Mouse (Mus musculus) liver, embryonic 12.5 days (tissue): ENCODE measurements around the gene Grb2. TPM values are rescaled to one million over a fixed set of nuclear protein-coding genes. Genes with fewer than 3 reads are reported as not detected.
A peak's percentile ranks its signal among the peaks of the same experiment; 100 is the strongest.

Source experiments
- ATAC-seq: fragments of 200-750 bp; cut with Nextera tagmentation; 2 replicates; pipeline ENCODE4 v1.8.0; 2017; ENCODE audit warnings: moderate number of reproducible peaks, mild to moderate bottlenecking, moderate library complexity
- H3K27ac ChIP-seq: fragments of 300-500 bp; sonication (generic); 2 replicates; pipeline ENCODE4 v1.5.1; 2016; ENCODE audit warnings: mild to moderate bottlenecking
- H3K27me3 ChIP-seq: fragments of 300-500 bp; sonication (generic); replicated peaks from 2 replicates; pipeline ENCODE4 v1.6.1; 2016; ENCODE audit warnings: mild to moderate bottlenecking, moderate library complexity
- H3K36me3 ChIP-seq: fragments of 300-500 bp; sonication (generic); 2 replicates; pipeline ENCODE4 v1.6.1; 2016; ENCODE audit warnings: mild to moderate bottlenecking, moderate library complexity
- H3K4me1 ChIP-seq: fragments of 300-500 bp; sonication (generic); 2 replicates; pipeline ENCODE4 v1.6.1; 2016
- H3K4me2 ChIP-seq: fragments of 300-500 bp; sonication (generic); 2 replicates; pipeline ENCODE4 v1.6.1; 2016; ENCODE audit warnings: mild to moderate bottlenecking, moderate library complexity
- H3K4me3 ChIP-seq: fragments of 300-500 bp; sonication (generic); 2 replicates; pipeline ENCODE4 v1.5.1; 2016; ENCODE audit warnings: mild to moderate bottlenecking, moderate library complexity
- H3K9ac ChIP-seq: fragments of 300-500 bp; sonication (generic); 2 replicates; pipeline ENCODE4 v1.6.1; 2016; ENCODE audit warnings: mild to moderate bottlenecking, moderate library complexity
- H3K9me3 ChIP-seq: fragments of 300-500 bp; sonication (generic); replicated peaks from 2 replicates; pipeline ENCODE4 v1.6.1; 2016; ENCODE audit warnings: mild to moderate bottlenecking, moderate library complexity
- WGBS: fragments of 180-500 bp; shearing (Covaris S2); methylation state at CpG from one replicate; pipeline ENCODE4 v1.1.7; 2016; ENCODE audit not compliant: insufficient replicate concordance; 5-methylcytosine and 5-hydroxymethylcytosine counted together
- polyA plus RNA-seq: library from polyadenylated mRNA; unstranded; fragments of >200 nt; fragmentation: Nextera tagmentation; extraction: Ambion mirVana; gene quantifications from 2 replicates; pipeline ENCODE4 v1.2.1, GENCODE M21; 2016

Gene Grb2
- polyA plus RNA-seq, 1 experiment from 2014 or later, result 78.6 TPM

GRCm38 (mm10) chr11:115737608-115738208, 29.3 kb upstream of the Grb2 start:
- Histone ChIP-seq H3K4me2 (no peak overlapping the region), H3K36me3 (no peaks in the 10 kb centered on the region), H3K9ac (no peak overlapping the region), H3K9me3 (no peaks in the 10 kb centered on the region), H3K27ac (no peak overlapping the region), H3K4me1 (0 out of 2 replicates have a peak, but pooled peaks cover 5% of the 10 kb centered on the region), H3K27me3 (no peaks in the 10 kb centered on the region; the same call in 1 of the 2 replicates), H3K4me3 (no peak overlapping the region)
- ATAC-seq, result no peak
- WGBS, result 62% methylated on average over 10 of the region's 10 CpGs

GRCm38 (mm10) chr11:115734041-115734686, 25.8 kb upstream of the Grb2 start:
- 68% methylated on average over 11 of the region's 11 CpGs for WGBS
- no peak overlapping the region for H3K4me2 ChIP-seq

DNA sequence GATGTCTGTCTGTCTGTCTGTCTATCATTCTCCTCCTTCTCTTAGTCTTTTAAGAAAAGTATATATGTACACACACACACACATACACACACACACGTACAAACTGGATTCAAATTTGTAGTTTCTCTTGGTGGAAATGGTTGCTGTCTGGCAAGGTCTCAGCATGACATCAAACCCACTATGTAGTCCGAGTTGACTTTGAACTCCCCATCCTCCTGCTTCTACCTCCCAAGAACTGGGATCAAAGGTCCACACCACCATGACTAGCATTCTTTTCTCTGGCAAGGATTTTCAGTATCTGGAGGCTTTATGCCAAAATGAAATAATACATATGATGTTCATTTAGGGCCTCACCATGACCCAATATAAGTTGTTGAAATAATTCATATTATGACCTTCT, 14.8 kb upstream of the Grb2 start:
- Histone ChIP-seq H3K36me3 (no peaks in the 10 kb centered on the region), H3K27ac (no peak overlapping the region)

More at GRCm38 (mm10) chr11:115734041-115734686, 25.8 kb upstream of the Grb2 start:
- Histone ChIP-seq H3K27ac (no peak overlapping the region), H3K9ac (no peak overlapping the region), H3K9me3 (no peaks in the 10 kb centered on the region), H3K27me3 (no peaks in the 10 kb centered on the region; the same call in 1 of the 2 replicates), H3K4me3 (no peak overlapping the region), H3K4me1 (0 out of 2 replicates have a peak, but pooled peaks cover 5% of the 10 kb centered on the region), H3K36me3 (no peaks in the 10 kb centered on the region)
- ATAC-seq, result no peak

GRCm38 (mm10) chr11:115722638-115723037, 14.2 kb upstream of the Grb2 start:
- WGBS, result 26% methylated on average over 14 of the region's 14 CpGs
- Histone ChIP-seq H3K4me1 (peaks cover 11% of the 10 kb centered on the region), H3K27ac (no peak overlapping the region), H3K9ac (no peak overlapping the region), H3K4me2 (peak overlapping the region; percentile 35), H3K27me3 (no peaks in the 10 kb centered on the region), H3K36me3 (no peaks in the 10 kb centered on the region), H3K9me3 (no peaks in the 10 kb centered on the region), H3K4me3 (no peak overlapping the region)
- ATAC-seq, result 0 out of 2 replicates have a peak, but pooled peaks have one; percentile 25

More for the DNA sequence above, 14.8 kb upstream of the Grb2 start:
- Histone ChIP-seq H3K27me3 (no peaks in the 10 kb centered on the region), H3K4me3 (no peak overlapping the region), H3K9me3 (no peaks in the 10 kb centered on the region), H3K4me2 (no peak overlapping the region; the same call in 1 of the 2 replicates), H3K9ac (no peak overlapping the region), H3K4me1 (peaks cover 5% of the 10 kb centered on the region)
- WGBS, result 68% methylated on average over 2 of the region's 2 CpGs
- no peak for ATAC-seq

DNA sequence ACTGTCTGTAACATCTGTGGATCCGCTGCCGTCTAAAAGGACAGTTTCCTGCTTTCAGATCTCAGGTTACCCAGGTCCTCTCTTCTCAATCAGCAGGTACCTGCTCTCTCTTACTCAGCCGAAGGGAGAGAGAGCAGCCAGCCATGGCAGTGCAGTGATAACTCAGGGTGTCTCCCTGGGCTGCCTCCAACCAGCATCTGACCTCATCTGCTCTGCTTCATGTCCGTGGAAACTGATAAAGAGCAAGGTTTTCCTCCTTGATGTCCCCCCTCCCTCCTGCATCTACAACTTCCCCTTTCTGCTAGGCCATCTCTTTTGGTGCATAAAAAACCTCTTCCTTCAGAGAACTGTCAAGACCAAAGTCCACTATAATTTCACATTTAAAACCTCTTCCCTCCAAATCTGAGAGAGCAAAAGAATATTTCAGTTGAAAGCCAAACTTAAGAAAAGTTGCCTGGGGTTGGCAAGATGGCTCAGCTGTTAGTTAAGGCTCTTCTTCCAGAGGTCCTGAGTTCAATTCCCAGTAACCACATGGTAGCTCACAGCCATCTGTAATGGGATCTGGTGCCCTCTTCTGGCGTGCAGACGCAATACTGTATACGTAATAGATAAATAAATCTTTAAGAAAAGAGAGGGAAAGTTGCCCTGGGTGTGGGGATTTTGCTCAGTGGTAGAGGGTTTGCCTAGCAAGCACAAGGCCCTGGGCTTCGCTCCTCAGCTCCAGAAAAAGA, 9.4 kb upstream of the Grb2 start:
- peak; percentile 86 for ATAC-seq
- Histone ChIP-seq H3K9ac (no peak overlapping the region), H3K27ac (peak overlapping the region; percentile 69), H3K4me2 (peak overlapping the region; percentile 29), H3K27me3 (no peaks in the 10 kb centered on the region), H3K36me3 (no peaks in the 10 kb centered on the region), H3K4me1 (peaks cover 42% of the 10 kb centered on the region), H3K4me3 (no peak overlapping the region), H3K9me3 (no peaks in the 10 kb centered on the region)
- WGBS, result 20% methylated on average over 8 of the region's 8 CpGs

- H3K9ac ChIP-seq, result no peak overlapping the region
- peaks cover 51% of the 10 kb centered on the region for H3K4me1 ChIP-seq
- no peak overlapping the region for H3K4me2 ChIP-seq
- H3K4me3 ChIP-seq, result no peak overlapping the region
- no peaks in the 10 kb centered on the region for H3K9me3 ChIP-seq
- 49% methylated on average over 15 of the region's 15 CpGs for WGBS
- no peak for ATAC-seq
- peak overlapping the region; percentile 69; the same call in 1 of the 2 replicates for H3K27ac ChIP-seq
- no peaks in the 10 kb centered on the region for H3K27me3 ChIP-seq
- H3K36me3 ChIP-seq, result no peaks in the 10 kb centered on the region
Observed at GRCm38 (mm10) chr11:115716410-115717338, 8.3 kb upstream of the Grb2 start.

DNA sequence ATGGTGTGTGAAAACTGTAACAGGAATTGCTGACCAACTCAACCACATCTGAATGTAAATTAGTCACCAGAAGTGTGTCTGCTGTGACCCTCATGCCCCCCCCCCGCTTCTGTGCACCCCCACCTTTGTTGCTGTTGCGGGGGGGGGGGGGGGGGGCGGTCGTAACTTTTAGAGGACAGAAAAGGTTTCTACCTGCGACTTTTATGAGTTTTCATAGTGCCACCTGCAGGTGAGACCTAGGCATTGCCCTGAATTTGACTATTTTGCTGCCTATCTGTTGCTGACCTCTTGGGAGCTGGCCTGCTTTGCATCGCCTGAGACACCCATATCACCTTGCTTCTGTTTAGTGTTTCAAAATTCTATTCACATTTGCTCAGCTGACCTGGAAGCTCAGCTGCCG, 6.1 kb upstream of the Grb2 start:
- Histone ChIP-seq H3K27ac (no peak overlapping the region), H3K4me1 (peaks cover 62% of the 10 kb centered on the region), H3K9me3 (no peaks in the 10 kb centered on the region), H3K9ac (no peak overlapping the region), H3K4me3 (no peak overlapping the region), H3K36me3 (no peaks in the 10 kb centered on the region), H3K27me3 (no peaks in the 10 kb centered on the region), H3K4me2 (peak overlapping the region; percentile 38; the same call in 1 of the 2 replicates)
- ATAC-seq, result no peak
- 12% methylated on average over 6 of the region's 7 CpGs for WGBS

GRCm38 (mm10) chr11:115713447-115713846, 5.0 kb upstream of the Grb2 start:
- H3K9me3 ChIP-seq, result no peaks in the 10 kb centered on the region
- no peak overlapping the region for H3K4me3 ChIP-seq
- no peaks in the 10 kb centered on the region for H3K36me3 ChIP-seq
- H3K9ac ChIP-seq, result peak overlapping the region; percentile 14; the same call in 1 of the 2 replicates
- H3K27me3 ChIP-seq, result no peaks in the 10 kb centered on the region
- WGBS, result 70% methylated on average over 3 of the region's 3 CpGs
- ATAC-seq, result no peak
- H3K4me2 ChIP-seq, result peak overlapping the region; percentile 43; the same call in 1 of the 2 replicates
- peak overlapping the region; percentile 62 for H3K27ac ChIP-seq
- H3K4me1 ChIP-seq, result peaks cover 70% of the 10 kb centered on the region

DNA sequence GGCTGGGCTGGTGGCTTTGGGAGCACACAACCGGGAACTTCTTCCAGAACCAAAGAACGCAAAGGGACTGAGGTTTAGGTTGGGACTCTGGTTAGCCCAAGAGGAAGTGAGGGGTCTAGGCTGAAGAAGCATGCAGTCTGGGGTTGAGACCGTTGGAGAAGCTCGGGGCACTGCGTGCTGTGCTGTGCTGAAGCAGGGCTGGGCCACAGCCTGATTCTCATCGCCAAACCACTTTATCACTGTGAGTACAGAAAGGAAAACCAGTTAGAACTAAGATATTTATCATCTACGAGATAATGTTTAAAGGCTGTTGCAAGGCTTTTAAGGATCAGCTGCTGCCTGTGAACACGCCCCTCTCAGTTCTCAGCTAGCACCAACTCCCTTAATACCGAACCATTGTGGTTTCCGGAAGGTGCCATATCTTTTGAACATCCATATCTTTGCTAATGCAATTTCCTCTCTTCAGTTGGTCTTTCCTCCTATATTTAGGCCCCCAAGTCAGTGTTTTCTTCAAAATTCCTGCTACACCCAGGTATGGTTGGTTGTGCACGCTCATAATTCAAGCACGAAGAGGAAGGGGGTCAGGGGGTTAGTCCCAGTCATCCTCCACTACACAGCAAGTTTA, 4.4 kb upstream of the Grb2 start:
- peak overlapping the region; percentile 62 for H3K27ac ChIP-seq
- no peaks in the 10 kb centered on the region for H3K36me3 ChIP-seq
- H3K4me3 ChIP-seq, result no peak overlapping the region; the same call in 1 of the 2 replicates
- H3K27me3 ChIP-seq, result no peaks in the 10 kb centered on the region
- H3K9me3 ChIP-seq, result no peaks in the 10 kb centered on the region
- peaks cover 65% of the 10 kb centered on the region for H3K4me1 ChIP-seq
- peak overlapping the region; percentile 43 for H3K4me2 ChIP-seq
- ATAC-seq, result no peak
- 0 out of 2 replicates have a peak overlapping the region, but pooled peaks have one; percentile 12 for H3K9ac ChIP-seq
- 17% methylated on average over 12 of the region's 12 CpGs for WGBS

- no peak overlapping the region for H3K4me3 ChIP-seq
- H3K27ac ChIP-seq, result peak overlapping the region; percentile 62
- H3K9ac ChIP-seq, result no peak overlapping the region
- peaks cover 61% of the 10 kb centered on the region for H3K4me1 ChIP-seq
- no peaks in the 10 kb centered on the region for H3K9me3 ChIP-seq
- 13% methylated on average over 2 of the region's 2 CpGs for WGBS
- H3K36me3 ChIP-seq, result no peaks in the 10 kb centered on the region
- H3K4me2 ChIP-seq, result peak overlapping the region; percentile 43
- ATAC-seq, result no peak
- H3K27me3 ChIP-seq, result no peaks in the 10 kb centered on the region
Observed at GRCm38 (mm10) chr11:115712268-115712667, 3.9 kb upstream of the Grb2 start.

DNA sequence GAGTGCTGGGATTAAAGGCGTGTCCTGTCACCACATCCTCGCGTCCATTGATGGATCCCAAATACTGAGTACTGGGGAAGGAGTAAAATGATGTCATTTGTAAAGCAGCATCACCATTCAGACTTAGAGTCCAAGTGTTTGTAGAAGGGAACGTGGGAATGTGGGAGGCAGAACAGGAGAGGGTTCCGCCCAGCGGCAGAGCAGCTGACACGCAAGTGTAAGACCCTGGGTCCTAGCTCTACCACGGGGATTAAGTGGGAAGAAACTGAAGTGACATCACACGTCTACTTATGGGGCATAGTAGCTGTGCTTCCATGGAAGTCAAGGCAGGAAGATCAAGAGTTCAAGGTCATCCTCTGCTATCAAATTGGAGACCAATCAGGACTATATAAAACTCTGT, 2.7 kb upstream of the Grb2 start:
- ATAC-seq, result no peak
- Histone ChIP-seq H3K27me3 (no peaks in the 10 kb centered on the region), H3K4me2 (no peak overlapping the region), H3K4me1 (peaks cover 61% of the 10 kb centered on the region), H3K4me3 (no peak overlapping the region), H3K9me3 (no peaks in the 10 kb centered on the region), H3K9ac (no peak overlapping the region), H3K36me3 (no peaks in the 10 kb centered on the region), H3K27ac (no peak overlapping the region)
- WGBS, result 83% methylated on average over 9 of the region's 9 CpGs
